Mouse (Mus musculus) gastrocnemius, postnatal 14 days (tissue): Measurements from ENCODE around the gene Naa20. TPM values are rescaled to one million over a fixed set of nuclear protein-coding genes. Genes with fewer than 3 reads are reported as not detected.
"Not testable (repeated sequence)": the region's sequence is repeated elsewhere in the genome, so short reads cannot be mapped to it uniquely, and the experiment has no call there.

Experiments used
- DNase-seq: peaks from one replicate; pipeline ENCODE4 v3.0.0; 2021; ENCODE audit warnings: mixed read lengths
- intact Hi-C: fragments of 180-260 bp; cut with DNase I; formaldehyde crosslinking; loops from one replicate; pipeline ENCODE4 v1.15.1; 2025; ENCODE audit warnings: low total_unique reads
- total RNA-seq, 2 experiments: library from RNA; stranded (reverse); gene quantifications; 2 replicates each; pipeline ENCODE4 v1.2.3; 2021

Gene Naa20
- total RNA-seq, 2 experiments from 2014 or later, result 42.3 to 45.8 TPM

DNA sequence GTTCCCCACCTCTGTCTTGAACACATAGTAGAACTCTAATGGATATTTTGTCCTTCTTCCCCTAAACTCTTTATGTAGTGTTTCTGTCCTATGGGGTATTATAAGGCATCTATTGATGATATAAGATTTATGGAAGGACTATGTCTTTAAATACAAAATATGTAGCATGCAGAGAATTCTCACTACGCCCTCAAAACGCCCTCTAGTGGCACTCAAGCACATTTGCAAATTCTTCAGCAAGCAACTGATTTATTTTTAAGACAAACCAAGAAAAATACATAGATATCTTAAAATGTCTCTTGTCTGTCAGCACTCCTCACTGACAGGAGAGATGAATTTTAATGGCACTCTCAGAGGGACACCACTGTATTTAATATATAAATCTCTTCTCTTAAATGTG, 19.5 kb upstream of the Naa20 start:
- DNase-seq, result no peak
- intact Hi-C loops, result loop anchor here (10.0 kb wide), 1 partner anchor 188 kb away; no protein-coding TSS in a partner anchor

DNA sequence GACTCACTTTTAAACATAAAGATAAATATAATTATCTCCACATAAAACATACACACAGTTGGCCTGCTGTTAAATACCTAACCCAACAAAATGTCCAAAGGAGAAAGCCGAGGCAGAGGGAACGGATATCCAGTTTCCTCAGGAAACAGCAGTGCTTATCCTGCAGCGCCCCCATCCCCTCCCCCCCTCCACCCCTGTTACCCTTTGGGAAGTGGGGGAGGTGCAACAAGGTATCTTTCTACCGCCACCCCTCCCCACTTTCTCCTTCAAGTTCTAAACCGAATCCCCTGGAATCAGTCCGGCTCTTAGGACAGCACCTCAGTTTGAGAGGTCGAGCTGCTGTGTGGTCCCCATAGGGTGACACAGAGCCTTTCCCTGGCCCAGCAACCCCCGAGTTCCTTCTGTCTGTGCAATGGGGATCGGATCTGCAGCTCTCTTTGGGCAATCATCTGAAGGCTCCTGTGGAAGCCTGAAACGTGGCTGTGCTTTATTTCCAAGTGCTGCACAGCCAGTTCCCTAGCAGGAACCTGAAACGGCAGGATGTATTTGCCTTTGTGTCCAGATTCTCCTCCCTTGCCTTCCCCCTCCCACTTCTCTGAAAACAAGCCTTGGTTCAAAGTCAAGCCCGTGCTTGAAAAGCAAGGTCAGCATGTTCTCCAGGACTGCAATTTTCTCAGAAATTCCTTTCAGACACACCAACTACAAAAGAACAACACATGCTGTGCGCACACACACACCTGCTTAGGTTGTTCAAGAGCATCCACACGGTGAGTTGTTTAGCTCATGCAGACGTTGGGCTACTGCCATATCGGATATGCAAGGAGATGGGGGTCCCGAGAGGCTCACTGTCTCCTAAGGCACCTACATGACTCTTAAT, 17.6 kb upstream of the Naa20 start:
- intact Hi-C loops, result loop anchor here (10.0 kb wide), 1 partner anchor 189 kb away; no protein-coding TSS in a partner anchor
- DNase-seq, result no peak

DNA sequence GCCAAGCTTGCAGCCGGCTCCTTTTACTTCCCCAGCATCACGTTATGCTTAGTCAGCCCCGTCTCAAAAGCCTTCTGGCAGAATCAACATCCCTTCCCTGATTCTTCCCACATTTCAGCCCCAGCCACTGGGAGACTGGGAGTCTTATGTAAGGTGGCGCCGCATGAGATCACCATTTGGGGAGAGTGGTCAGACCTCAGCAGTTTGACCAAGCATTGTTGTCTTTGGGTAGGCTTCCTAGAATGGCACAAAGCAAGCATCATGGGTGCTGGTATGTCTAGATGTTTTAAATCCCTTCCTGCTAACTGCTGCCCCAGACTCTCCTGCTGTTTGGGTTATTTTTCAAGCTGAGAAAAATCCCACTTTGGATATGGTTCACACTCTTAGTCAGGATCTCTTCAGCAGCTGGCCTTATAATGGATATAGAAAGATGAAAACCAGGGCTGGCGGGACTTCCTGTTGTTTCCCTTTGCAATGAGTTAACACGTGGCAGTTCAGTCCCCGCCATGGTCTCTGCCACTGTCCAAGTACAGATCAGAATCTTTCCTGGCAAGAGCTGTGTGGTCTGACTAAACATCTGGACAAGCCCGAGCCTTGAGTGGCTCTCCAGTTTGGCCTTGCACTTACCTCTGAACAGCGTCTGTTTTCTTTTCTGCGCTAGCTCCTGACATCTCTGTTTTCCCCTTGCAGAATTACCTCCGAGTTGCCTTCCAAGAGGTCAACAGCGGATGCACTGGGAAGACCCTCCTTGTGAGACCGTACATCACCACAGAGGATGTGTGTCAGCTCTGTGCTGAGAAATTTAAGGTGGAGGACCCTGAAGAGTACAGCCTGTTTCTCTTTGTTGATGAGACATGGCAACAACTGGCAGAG, 16.8 kb upstream of the Naa20 start:
- intact Hi-C loops, result loop anchor here (10.0 kb wide), 1 partner anchor 190 kb away; no protein-coding TSS in a partner anchor
- peak; percentile 75 for DNase-seq

DNA sequence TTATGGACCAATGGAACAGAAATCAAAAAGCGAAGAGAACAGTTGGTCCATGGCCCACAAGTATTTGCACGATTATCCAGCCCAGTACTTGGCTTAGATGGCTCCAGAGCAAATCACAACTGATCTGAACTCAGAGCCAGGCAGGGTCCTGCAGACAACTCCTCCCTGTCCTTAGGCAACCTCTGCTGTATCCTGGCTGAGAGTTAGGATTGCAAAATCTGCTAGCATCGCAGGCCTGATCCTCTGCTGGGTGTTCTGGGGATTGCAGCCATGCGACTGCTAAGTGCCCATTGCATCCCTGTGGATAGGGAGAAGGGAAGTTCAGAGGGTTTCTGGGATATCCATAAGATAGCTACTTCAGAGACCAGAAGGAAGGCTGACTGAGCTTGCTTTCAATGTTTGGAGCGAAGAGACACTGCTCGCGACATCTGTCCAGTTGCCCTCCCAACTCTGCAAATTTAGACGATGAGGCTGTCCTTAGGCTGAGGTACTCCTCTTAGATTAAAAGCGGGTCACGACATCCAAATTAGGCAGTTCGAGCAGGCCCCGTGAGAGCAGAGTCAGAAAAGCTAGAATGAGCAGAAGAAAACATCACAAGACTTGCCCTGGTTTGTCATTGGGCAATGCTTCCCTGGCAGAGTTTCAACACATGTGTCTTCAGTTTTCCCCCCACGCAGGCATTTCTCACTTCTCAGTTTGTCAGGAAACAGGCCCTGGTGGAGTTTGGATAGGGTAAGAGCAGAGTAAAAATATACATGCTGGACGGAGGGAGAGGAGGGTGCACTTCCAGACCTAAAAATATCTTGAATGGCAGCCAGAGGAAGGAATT, 13.7 kb upstream of the Naa20 start:
- intact Hi-C loops, result loop anchor here (10.0 kb wide), 1 partner anchor 193 kb away; no protein-coding TSS in a partner anchor
- peak; percentile 71 for DNase-seq

DNA sequence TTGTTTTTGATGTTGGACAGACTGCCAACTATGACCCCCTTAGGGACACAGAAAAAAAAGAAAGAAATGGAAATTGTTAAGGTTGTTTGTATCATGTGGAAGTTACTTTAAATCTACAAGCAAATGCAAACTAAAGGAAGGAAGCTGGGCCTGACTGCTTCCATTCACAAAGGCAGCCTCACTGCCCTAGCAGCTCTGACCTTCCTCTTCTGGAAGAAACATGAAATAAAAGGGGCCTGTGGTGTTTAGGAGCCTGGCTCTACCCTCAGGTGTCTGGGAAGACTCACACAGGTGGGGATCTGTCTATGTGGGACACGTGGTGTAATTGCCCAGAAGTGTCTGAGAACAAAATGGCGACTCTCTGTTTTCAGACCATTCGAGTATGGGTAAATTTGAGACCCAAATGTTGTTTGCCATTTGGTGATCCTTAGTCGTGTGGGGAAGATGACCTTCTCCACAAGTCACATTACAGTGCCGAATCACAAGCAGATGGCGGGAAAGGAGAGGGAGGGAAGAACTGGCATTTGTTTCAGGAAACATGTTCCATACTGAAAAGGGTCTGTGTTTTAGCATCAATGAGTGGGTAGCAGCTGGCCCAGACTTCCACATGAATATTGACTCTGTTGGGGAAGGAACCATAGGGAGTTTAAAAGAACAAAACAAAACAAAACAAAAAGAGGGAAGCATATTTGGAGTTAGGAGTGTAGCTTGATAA, 13.0 kb upstream of the Naa20 start:
- no peak for DNase-seq
- intact Hi-C loops, result loop anchor here (10.0 kb wide), 1 partner anchor 194 kb away; no protein-coding TSS in a partner anchor

DNA sequence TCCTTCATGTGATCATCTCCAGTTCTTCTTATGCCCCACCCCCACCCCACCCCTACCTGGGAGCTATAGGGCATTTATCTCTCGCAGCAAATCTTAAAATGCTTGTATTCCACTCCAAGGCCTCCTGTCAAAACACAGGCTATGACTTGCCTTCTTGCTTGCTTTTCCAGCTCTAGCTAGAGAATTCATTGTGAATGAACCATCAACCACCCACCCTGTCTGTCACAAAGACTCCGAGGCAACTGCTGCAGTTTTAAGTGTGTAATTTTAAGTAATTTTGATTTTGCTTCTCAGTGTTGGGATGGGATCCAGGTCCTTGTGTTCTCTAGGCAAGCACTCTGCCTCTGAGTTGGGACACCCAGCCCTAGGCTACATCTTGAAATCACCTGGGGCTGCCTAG, 11.3 kb upstream of the Naa20 start:
- intact Hi-C loops, result no loop called here
- no peak for DNase-seq

DNA sequence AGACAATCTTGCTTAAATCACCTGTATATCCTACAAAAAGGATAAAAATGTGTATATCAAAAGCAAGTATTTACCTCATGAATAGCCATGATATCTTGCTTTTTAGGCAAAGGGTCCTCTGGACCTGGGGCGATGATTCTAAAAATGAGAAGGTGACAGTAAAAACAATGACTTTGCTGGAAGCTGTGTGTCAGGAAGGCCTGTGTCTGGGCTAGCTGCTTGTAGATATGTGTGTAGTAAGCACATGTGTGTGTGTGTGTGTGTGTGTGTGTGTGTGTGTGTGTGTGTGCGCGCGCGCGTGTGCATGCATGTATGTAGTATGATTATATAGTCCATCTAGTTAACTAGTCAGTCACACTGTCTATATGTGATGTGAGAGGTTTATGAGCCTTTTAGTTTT, 8.1 kb upstream of the Naa20 start:
- DNase-seq, result no peak
- intact Hi-C loops, result no loop called here

DNA sequence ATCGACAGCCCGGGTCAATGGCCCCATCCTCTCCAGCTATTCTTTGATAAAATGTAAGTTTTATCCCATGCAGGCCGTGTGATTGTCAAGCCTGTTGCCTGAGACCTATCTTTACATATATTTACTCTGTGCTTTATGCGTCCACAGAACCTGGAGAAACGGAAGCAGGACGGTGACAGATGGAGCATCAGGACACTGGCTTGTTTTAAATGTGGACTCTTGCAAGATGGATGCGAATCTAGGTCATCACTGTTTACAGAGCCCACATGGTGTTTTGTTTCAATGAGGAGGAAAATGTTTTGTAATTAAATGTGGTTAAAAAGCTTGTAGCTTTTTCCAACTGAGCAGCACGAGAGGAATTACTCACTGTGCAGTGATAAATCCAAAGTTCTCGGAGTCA, 3.8 kb upstream of the Naa20 start:
- intact Hi-C loops, result no loop called here
- no peak for DNase-seq

DNA sequence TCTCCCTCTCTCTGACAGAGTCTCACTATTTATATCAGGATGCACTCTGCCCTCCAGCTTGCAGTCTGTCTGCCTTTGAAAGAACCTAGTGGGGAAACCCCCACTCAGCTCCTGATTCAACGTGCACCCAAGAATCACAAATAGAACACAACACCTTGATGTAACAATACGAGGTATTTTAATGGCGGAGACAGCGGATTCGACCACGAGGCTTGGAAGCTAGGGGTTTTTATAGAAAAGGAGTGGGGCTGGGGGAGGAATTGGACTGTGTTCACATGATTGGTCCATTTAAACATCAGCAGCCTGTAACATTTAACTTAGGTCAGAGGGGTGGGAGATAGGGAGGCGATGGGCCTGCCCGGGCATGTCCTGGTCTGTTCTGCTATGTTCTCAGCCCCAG, 1.6 kb upstream of the Naa20 start:
- intact Hi-C loops, result not testable (repeated sequence)

DNA sequence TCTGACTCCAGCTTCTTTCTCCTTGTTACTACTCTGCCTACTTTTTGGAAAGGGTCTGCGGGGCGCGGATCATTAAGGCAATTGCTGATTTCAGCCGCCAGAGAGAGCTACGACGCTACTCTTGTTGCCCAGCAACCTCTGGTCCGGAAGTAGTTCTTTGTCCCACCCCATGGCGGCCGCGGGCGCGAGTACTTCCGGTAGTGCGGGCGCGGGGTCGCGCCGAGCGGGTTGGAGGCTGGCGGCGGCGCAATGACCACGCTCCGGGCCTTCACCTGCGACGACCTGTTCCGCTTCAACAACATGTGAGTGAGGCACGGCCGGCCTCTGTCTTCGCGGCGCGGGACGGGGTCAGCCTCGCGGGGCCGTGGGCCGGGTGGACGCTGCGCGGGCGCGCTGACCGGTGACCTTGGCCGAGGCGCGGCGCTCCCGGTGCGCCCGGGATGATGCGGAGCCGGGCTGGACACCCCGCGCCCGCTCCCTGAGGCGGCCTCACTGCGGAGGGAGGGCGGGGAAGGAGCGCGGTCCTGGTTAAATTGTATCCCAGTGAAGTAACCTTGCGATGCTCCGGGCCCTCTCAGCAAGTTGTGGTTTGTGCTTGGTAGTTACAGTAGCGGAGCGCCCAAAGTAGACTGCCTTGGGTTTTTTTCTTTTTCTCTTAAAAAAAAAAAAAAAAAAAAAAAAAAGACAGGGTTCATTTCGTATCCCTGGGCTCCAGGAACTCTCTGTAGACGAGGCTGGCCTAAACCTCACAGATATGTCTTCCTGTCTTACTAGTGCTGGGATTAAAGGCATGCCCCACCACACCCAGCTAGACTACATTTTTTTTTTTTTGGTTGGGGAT, 1.4 kb downstream of the Naa20 start:
- intact Hi-C loops, result no loop called here
- peak; percentile 91 for DNase-seq

More for the DNA sequence above, 1.6 kb upstream of the Naa20 start:
- not testable (repeated sequence) for DNase-seq

DNA sequence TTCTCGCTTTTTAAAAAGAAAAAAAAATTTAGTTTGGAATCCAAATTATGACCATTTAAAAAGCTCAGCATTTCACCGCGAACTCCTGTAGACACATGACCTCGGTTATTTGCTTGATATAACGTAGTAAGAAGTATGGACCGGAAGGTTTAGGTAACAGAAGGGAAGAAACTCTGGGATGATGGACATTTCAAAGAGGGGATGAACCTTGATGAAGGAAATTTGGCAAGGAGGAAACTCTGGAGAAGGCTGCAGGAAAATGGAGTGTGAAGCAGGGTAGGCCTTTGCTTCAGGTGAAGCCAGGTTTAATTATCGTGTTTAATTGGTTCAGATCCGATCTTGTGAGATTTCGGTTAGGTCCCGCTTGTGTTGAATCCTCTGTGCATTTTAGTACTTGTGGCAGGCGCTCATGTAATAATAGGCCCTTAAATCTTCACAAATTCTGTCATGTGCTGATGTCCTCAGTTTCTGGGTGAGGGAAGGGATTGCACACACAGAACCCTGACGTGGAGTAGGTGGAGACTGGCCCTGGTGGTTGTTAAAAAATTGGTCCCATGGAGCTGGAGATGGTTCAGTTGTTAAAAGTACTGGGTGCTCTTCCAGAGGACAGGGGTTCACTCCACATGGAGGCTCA, 2.2 kb downstream of the Naa20 start:
- intact Hi-C loops, result no loop called here
- DNase-seq, result no peak

DNA sequence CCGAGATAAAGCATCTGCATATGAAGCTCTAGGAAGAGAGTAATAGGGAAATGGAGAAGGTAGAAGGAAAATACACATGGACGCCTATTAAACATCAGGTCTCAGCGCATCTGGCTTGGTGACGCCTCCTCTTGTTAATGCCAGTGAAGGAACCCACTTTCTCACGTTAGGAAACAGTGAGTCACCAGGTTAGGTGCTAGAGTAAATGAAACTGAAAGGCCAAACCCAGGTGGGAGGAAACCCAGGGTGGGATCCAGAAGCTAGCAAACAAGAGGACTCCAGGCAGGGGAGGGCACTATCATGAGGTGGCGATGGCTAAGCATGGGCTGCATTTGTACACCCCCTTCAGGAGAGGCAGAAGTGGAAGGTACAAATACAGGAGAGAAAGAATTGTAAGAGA, 3.3 kb downstream of the Naa20 start:
- no peak for DNase-seq
- intact Hi-C loops, result no loop called here

DNA sequence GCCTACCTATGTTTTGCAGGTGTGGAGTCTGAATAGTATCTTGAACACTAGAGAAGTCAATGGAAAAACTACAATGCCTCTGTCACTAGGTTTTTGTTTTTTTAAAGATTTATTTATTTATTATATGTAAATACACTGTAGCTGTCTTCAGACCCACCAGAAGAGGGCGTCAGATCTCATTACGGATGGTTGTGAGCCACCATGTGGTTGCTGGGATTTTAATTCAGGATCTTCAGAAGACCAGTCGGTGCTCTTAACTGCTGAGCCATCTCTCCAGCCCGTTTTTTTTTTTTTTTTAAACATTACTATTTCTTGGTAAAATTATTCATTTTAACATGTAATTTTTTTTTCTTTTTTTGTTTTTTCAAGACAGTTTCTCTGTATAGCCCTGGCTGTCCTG, 4.0 kb downstream of the Naa20 start:
- intact Hi-C loops, DNase-seq: not testable (repeated sequence)

DNA sequence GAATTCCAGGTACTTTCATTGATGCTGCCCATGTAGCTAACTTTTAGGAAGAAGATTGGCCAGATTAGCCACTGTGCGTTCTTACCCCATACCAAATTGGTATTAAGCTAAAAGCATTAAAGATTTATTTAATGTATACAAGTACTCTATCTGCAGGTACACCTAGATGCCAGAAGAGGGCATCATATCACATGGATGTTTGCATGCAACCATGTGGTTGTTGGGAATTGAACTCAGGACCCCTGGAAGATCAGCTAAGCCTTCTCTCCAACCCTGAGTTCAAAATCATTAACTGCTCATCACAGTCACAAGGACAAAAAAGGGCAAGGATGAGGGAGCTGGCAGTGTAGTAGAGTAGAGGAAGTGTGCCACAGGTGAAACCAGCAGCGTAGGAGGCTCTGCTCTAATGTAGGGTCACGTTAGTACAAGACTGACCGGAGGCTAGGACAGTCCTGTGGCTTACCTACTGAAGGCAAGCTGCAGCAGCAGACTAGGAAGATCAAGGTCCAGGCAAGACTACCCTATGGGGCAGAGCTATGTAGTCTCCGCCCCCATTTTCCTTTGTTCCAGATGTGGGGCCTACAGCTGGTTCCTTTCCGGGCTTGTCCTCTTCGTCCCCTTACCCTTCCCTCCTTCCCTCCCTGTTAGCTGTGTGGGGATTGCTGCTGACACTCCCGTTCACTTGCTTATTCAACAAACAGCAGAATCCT, 19.2 kb downstream of the Naa20 start:
- no peak for DNase-seq
- intact Hi-C loops, result no loop called here

DNA sequence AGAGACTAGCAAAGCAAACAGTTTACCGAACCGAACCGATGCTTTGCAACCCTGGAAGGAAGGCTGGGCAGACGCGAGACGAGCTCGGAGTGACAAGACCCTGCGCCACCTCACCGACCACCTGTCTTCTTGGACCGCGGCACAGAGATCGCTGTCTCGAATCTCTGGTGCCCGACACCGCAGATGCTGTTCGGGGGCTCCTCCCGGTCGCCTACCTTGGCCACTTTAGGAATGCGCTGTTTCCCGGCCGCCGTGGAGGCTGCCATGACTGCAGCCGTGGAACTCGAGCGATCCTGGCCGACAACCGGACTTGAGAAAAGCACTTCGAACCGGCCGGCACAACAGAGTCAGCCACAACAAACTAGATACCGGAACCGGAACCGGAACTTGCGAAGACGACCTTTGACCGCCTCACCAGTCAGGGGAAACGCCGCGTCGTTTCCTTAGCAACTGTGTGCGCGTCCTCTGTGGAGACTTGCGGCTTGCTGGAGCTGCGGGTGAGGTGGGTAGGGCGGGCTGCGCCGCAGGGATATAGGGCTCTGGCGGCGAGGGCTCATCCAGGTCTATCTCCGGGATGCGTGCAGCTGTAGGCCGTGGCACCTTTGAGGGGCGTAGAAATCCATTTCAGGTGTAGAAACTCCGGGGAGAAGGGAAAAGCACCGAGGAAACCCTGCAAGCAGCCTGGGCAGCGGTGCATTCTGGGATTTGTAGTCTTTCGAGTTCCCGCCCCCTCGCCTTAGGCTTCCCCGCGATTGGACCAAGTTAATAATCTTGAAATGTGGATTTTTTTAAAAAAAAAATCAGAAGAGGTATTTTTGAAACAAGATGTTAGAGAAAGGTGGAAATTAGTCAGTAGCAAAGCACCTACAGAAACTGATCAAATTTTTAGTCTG, 32.7 kb downstream of the Naa20 start, which contains the start of the genes Cfap61 and Crnkl1:
Gene Cfap61, plus strand, starts transcription at position 446 of the 893 bp plus-strand sequence.
Gene Crnkl1, minus strand, starts transcription at position 676 of the 893 bp plus-strand sequence.
- intact Hi-C loops, result no loop called here
- peak; percentile 93 for DNase-seq

DNA sequence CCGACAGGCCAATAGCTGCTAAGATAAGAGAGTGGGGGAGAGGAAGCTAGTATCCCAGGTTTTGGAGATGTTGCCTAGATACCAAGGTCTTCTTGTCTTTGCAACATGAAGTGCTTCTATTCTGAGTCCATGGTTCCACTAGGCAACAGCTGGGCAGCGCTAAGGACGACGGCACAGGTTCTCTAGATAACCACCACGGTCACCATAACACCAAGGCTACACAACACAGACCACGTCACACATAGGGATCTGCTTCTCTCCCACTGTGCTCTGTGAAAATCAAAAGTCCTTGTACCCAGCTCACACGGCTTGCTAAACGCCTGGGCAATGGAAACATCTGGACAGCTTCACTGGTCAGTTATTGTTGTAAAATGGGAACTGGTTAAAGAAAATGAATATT, 35.1 kb downstream of the Naa20 start:
- no peak for DNase-seq
- intact Hi-C loops, result no loop called here
